Mouse (Mus musculus): ENCODE results near the gene Utp15.

- TF ChIP-seq POLR2A (IDR thresholded peaks at IDR 0.05; ENCODE audit: extremely low read depth, insufficient read depth, low read length) (no peak), CTCF (IDR thresholded peaks at IDR 0.05; ENCODE audit: low read depth, low read length) (no peak)
These were observed 44.1 kb upstream of the Utp15 start for GRCm38 (mm10) chr13:98306852-98307475.
